Mouse (Mus musculus) urinary bladder, postnatal 36 days (tissue): ENCODE results near the gene Gm20498.

ENCODE experiments used
- DNase-seq, 2 experiments: peaks; one replicate each; pipeline ENCODE4 v3.0.0; 2022; ENCODE audit warnings: low spot score in 2 of 2, mixed read lengths in 1 of 2

Gene Gm20498

GRCm38 (mm10) chr12:81332875-81333421 lies 199.8 kb downstream of the Gm20498 start, which contains the start of gene Slc8a3:
Gene Slc8a3, minus strand, starts transcription at chr12:81333180.
- no peak for DNase-seq

GRCm38 (mm10) chr12:81331937-81332874 lies 200.5 kb downstream of the Gm20498 start:
- DNase-seq = no peak

- no peak for DNase-seq
These were observed 201.6 kb downstream of the Gm20498 start for GRCm38 (mm10) chr12:81331046-81331638.

- DNase-seq = no peak
These were observed 207.7 kb downstream of the Gm20498 start for GRCm38 (mm10) chr12:81324991-81325390.

- no peak for DNase-seq
These were observed 208.6 kb downstream of the Gm20498 start for GRCm38 (mm10) chr12:81324116-81324515.

- no peak for DNase-seq
These were observed 211.7 kb downstream of the Gm20498 start for GRCm38 (mm10) chr12:81321021-81321420.

- DNase-seq = no peak
These were observed 214.9 kb downstream of the Gm20498 start for GRCm38 (mm10) chr12:81317811-81318210.

GRCm38 (mm10) chr12:81315953-81316352 lies 216.8 kb downstream of the Gm20498 start:
- no peak for DNase-seq
